Mouse (Mus musculus) lung, adult 18-20 months (tissue): ENCODE results near the gene Itga11.
"Not testable (repeated sequence)": the region's sequence is repeated elsewhere in the genome, so short reads cannot be mapped to it uniquely, and the experiment has no call there.

Source experiments
- DNase-seq, 2 experiments: peaks; one replicate each; pipeline ENCODE4 v3.0.0; 2022; ENCODE audit warnings: mixed read lengths in 2 of 2

The Itga11 gene

GRCm38 (mm10) chr9:62677641-62678549, at the start of gene Itga11:
Gene Itga11 (plus strand): TSS chr9:62677826.
- DNase-seq, result no peak

GRCm38 (mm10) chr9:62630631-62631240, 46.9 kb upstream of the Itga11 start:
- no peak for DNase-seq

GRCm38 (mm10) chr9:62632392-62632791, 45.2 kb upstream of the Itga11 start:
- no peak for DNase-seq

- no peak for DNase-seq
Observed at GRCm38 (mm10) chr9:62638045-62638444, 39.6 kb upstream of the Itga11 start.

- DNase-seq, result no peak
Observed at GRCm38 (mm10) chr9:62639686-62640085, 37.9 kb upstream of the Itga11 start.

GRCm38 (mm10) chr9:62640188-62640587, 37.4 kb upstream of the Itga11 start:
- no peak for DNase-seq

GRCm38 (mm10) chr9:62645716-62646400, 31.8 kb upstream of the Itga11 start:
- no peak for DNase-seq

- no peak for DNase-seq
Observed at GRCm38 (mm10) chr9:62646721-62647183, 30.9 kb upstream of the Itga11 start.

- DNase-seq, result no peak
Observed at GRCm38 (mm10) chr9:62649444-62649843, 28.2 kb upstream of the Itga11 start.

- DNase-seq, result no peak
Observed at GRCm38 (mm10) chr9:62650764-62651163, 26.9 kb upstream of the Itga11 start.

GRCm38 (mm10) chr9:62654336-62654735, 23.3 kb upstream of the Itga11 start:
- DNase-seq, result no peak

GRCm38 (mm10) chr9:62658016-62658415, 19.6 kb upstream of the Itga11 start:
- DNase-seq, result no peak

GRCm38 (mm10) chr9:62659026-62659425, 18.6 kb upstream of the Itga11 start:
- DNase-seq, result no peak

- DNase-seq, result not testable (repeated sequence)
Observed at GRCm38 (mm10) chr9:62660971-62661370, 16.7 kb upstream of the Itga11 start.

- no peak for DNase-seq
Observed at GRCm38 (mm10) chr9:62663443-62663842, 14.2 kb upstream of the Itga11 start.

GRCm38 (mm10) chr9:62664115-62664725, 13.4 kb upstream of the Itga11 start:
- no peak for DNase-seq

GRCm38 (mm10) chr9:62665892-62666291, 11.7 kb upstream of the Itga11 start:
- DNase-seq, result no peak

- no peak for DNase-seq
Observed at GRCm38 (mm10) chr9:62668503-62668902, 9.1 kb upstream of the Itga11 start.

GRCm38 (mm10) chr9:62673241-62673640, 4.4 kb upstream of the Itga11 start:
- no peak for DNase-seq

GRCm38 (mm10) chr9:62675172-62675571, 2.5 kb upstream of the Itga11 start:
- no peak for DNase-seq

GRCm38 (mm10) chr9:62678550-62679155, 1.0 kb downstream of the Itga11 start:
- DNase-seq, result no peak

- no peak for DNase-seq
Observed at GRCm38 (mm10) chr9:62679398-62679797, 1.8 kb downstream of the Itga11 start.

- DNase-seq, result no peak
Observed at GRCm38 (mm10) chr9:62684311-62684710, 6.7 kb downstream of the Itga11 start.
